Mouse (Mus musculus) left cerebral cortex, postnatal 14 days (tissue): ENCODE results near the gene Yipf3. TPM values are rescaled to one million over a fixed set of nuclear protein-coding genes. Genes with fewer than 3 reads are reported as not detected.

Experiments
- DNase-seq, 2 experiments: peaks; one replicate each; pipeline ENCODE4 v3.0.0; 2021 to 2022; ENCODE audit warnings: low spot score in 2 of 2, mixed read lengths in 1 of 2
- intact Hi-C: fragments of 180-260 bp; cut with DNase I; formaldehyde crosslinking; loops from one replicate; pipeline ENCODE4 v1.15.1; 2025
- total RNA-seq, 2 experiments: library from RNA; stranded (reverse); gene quantifications; 2 replicates each; pipeline ENCODE4 v1.2.3; 2021

Yipf3 gene
- total RNA-seq, 2 experiments from 2014 or later = 82.1 to 99.3 TPM

- intact Hi-C loops = no loop called here
- DNase-seq = peak; percentile 58 to 85
Measured at GRCm38 (mm10) chr17:46252571-46253451, 4.9 kb downstream of the Yipf3 start.

GRCm38 (mm10) chr17:46253452-46254084, 5.7 kb downstream of the Yipf3 start, which contains the start of gene Lrrc73:
Gene Lrrc73, plus strand, starts transcription at chr17:46253531.
- intact Hi-C loops = no loop called here
- peak; percentile 94 to 96 for DNase-seq

DNA sequence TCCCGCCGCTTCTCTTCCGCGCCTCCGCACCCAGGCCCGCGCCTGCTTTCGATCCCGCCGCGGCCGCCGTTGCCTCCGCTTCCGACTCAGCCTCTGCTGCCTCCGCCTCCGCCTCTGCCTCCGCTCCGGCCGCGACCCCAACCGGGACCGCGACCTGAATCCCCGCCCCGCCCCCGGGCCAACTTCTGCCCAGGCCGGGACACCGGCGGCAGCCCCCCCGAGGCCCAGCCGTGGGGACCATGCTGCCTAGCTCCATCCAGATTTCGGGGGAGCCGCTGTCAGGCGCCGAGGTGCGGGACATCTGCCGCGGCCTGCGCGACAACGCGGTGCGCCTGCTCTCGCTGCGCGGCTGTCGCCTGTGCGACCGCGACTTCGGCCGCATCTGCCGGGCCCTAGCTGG, 6.2 kb downstream of the Yipf3 start:
- peak in 1 of 2 experiments; percentile 46 for DNase-seq

GRCm38 (mm10) chr17:46255147-46255546, 7.3 kb downstream of the Yipf3 start:
- intact Hi-C loops = no loop called here
- DNase-seq = no peak

More for the DNA sequence above, 6.2 kb downstream of the Yipf3 start:
- intact Hi-C loops = no loop called here

DNA sequence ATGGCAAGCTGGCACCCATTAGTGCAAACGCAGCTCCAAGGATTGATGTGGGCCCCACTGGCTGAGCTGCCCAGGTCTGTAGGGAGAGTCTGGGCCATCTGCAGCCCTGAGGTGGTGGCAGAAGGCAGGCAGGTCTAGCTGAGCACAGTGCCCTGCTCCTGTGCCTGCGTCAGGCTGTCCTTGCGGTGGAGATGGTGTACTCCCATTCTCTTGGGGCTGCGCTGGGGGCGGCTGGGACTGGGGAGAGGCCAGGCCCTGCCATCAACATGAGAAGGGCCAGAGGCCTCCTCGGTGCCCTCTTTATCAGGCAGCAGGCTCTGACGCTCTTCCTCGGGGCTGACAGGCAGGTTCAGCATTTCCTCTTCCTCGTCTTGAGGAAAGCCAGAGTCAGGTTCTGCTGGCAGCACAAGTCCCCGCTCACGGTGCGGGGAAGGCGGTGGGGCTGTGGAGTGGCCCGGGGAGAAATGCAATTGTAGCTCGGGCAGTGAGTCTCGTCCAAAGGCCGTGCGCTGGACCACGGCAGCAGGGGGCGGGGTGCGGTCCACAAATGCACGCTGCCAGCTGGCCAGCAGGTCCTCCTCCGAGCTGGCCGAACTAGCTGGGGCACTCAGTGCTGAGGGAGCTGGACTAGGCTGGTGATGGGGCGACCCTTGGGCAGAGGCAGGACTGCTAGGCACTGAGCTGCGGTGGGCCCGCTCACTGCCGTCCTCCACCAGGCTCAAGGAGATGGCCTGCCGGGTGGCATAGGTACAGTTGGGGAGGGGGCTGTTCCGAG, 10.6 kb downstream of the Yipf3 start:
- intact Hi-C loops = no loop called here
- DNase-seq = no peak

DNA sequence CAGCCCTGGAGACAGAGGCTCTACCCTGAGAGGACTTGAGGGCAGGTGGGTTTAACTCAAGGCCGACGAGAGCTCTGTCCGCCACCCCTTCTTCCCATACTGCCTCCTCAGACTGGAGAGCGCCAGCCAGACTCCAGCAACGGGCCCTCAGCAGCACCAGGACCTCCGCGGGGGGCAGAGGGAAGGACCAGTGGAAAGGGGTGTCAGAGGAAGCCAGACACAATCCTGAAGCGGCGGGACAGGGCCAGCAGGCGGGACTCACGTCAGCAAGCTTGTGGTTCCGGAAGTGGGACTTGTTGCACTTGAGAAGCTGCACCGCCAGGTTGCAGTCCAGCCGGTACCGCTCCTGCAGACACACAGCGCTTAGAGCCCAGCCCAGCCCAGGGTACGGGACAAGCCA, 11.8 kb downstream of the Yipf3 start:
- DNase-seq = no peak
- intact Hi-C loops = no loop called here

DNA sequence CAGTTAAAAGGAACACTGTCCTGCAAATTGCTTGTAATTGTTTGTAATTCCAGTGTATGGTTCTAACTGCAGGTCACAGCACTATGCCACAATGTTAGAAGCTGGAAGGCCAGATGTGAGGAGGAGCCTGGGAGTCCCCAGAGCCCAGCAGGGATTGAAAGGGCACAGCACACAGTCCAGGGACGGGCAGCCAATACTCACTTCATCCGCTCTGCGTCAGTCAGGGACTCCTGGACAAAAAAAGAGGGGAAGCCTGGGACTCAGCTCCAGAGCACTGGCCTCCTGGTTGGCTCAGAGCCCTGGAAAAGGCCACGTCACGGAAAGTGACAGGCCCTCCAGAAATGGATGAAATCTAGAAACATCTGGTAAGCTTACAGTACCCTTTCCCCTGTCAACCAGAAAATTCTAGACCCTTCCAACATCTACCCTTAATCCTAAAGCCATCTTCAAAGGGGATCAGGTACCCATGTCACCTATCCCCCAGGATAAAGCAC, 14.4 kb downstream of the Yipf3 start:
- DNase-seq = no peak
- intact Hi-C loops = no loop called here

- no peak for DNase-seq
- intact Hi-C loops = loop anchor here (5.0 kb wide), 1 partner anchor 122 kb away; no protein-coding TSS in a partner anchor
Measured at GRCm38 (mm10) chr17:46265502-46265901, 17.6 kb downstream of the Yipf3 start.

DNA sequence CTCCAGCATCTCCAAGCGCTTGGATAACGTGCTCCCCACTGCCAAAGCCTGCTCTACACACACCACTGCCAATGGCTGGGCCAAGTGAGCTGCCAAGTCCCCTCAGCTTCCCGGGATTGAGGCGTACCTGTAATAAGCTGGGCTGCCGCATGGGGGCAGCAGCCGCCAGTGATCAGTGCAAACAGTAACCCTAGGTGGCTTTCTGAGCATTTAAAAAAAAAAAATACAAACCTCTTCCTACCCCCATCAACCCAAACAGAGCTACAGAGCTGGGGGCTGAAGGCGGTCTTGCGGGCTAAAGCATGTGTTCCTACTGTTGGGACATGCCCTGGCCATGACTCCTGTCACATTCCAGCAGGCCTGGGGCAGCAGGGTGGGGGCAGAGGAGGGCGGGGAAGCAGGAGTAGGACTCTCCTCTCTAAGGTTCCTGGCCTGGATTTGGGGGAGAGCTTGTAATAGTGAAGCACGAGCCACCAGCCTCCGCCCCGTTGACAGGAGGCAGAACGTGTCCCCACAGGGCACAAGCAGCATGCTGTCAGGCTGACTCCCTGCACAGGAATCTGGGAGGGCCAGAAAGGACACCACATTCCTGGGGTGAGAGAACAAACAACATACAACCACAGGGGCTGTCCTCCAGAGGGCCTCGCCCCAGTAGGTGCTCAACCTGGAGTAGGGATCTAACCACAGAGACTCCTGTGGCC, 18.2 kb downstream of the Yipf3 start:
- DNase-seq = peak; percentile 88 to 89
- intact Hi-C loops = loop anchor here (2.0 to 5.0 kb wide), 2 partner anchors 33 to 121 kb away; no protein-coding TSS in a partner anchor

DNA sequence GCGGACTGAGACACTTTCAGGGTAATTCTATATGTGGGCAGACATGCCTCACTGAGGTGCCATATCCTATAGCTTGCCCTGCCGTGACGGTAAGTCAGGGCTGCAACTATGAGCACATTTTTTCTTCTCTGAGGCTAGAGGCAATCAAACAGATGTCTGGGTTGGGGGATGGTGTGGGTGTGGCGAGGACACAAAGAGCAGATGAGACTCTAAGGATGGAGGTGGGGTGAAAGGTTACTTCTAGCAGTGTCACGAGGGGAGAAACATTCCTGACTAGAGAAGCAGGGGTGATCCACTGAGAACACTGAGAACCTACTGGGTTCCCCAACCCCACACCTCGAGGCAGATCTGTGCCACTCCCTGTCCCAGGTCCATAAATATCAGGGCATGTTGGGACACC, 19.1 kb downstream of the Yipf3 start:
- intact Hi-C loops = loop anchor here (2.0 to 5.0 kb wide), 2 partner anchors 32 to 120 kb away; no protein-coding TSS in a partner anchor
- no peak for DNase-seq

DNA sequence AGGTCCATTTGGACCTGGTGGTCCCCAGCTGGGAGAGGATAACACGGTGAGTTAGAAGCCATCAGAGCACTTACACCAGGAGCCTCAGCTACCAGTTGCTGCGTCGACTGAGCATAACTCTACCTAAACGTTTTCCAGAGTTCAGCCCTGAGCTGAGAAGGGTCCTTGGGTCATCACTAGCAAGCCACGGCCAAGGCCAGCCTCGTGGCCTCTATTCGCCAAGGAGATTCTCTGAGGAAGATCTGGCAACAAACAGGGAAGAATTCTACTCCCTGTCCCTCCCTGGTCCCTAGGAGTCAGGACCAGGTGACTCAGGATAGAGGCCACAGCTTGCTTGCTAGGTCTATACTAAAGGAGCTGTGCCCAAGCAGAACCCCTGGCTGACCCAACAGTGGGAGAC, 19.6 kb downstream of the Yipf3 start:
- DNase-seq = no peak
- intact Hi-C loops = loop anchor here (2.0 to 5.0 kb wide), 2 partner anchors 31 to 120 kb away; no protein-coding TSS in a partner anchor

DNA sequence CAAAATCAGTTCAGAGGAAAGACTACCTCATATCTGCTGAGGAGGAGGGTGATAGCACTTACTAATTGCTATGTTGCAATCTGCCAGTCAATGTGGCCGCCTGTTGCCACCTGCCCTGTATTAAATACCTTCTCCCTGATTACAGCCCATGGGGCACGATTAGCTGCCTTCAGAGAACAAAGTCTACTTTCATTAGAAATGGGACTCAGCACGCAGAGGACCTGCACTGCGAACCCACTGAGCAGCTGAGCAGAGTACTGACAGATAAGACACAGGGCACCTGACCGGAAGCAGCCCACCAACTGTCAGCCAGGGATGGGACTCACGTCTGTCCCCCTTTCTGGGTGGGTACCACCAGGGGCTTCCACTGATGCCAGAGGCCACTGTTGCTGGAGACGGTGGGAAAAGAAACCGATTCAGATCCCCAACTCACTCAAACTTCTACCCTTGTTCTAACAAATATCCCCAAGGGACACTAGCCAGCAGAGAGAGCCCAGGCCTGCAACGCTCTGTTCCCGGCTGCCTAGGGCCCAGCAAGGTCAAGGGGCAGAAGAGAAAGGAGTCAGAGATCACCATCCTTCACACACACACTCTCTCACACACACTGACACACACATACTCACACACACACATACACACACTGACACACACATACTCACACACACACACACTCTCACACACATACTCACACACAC, 20.3 kb downstream of the Yipf3 start:
- DNase-seq = no peak
- intact Hi-C loops = loop anchor here (5.0 kb wide), 1 partner anchor 119 kb away; no protein-coding TSS in a partner anchor

- DNase-seq = no peak
- intact Hi-C loops = loop anchor here (5.0 kb wide), 1 partner anchor 117 kb away; no protein-coding TSS in a partner anchor
Measured at GRCm38 (mm10) chr17:46269771-46270534, 22.1 kb downstream of the Yipf3 start.

- intact Hi-C loops = no loop called here
- no peak for DNase-seq
Measured at GRCm38 (mm10) chr17:46272058-46272457, 24.2 kb downstream of the Yipf3 start.

GRCm38 (mm10) chr17:46272675-46273074, 24.8 kb downstream of the Yipf3 start:
- no peak for DNase-seq
- intact Hi-C loops = no loop called here

- no peak for DNase-seq
- intact Hi-C loops = no loop called here
Measured at GRCm38 (mm10) chr17:46273803-46274236, 25.9 kb downstream of the Yipf3 start.

DNA sequence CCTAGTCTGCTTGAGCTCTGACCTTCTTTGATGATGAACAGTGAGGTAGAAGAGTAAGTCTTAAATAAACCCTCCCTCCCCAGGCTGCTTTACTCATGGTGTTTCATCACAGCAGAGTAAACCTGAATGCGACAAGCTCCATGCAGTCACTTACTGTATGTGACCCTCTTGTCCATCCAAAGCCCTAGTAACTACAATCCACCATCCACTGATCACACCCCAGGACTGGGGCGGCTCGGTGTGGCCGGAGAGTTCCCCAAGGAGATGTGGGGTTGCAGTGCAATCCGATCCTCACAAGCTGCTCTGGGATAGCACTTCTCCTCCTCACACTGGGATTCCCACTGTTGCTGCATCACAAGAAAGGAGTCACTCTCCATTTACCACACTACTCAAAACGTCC, 26.6 kb downstream of the Yipf3 start:
- DNase-seq = no peak
- intact Hi-C loops = no loop called here
